Mouse (Mus musculus): ENCODE results near the gene Ciz1. TPM values are rescaled to one million over a fixed set of nuclear protein-coding genes. Genes with fewer than 3 reads are reported as not detected.
A peak's percentile ranks its signal among the peaks of the same experiment; 100 is the strongest.
"Not testable (repeated sequence)": the region's sequence is repeated elsewhere in the genome, so short reads cannot be mapped to it uniquely, and the experiment has no call there.

Ciz1 gene
- polyA plus RNA-seq, 1 experiment from 2014 or later: 59.1 TPM

GRCm38 (mm10) chr2:32354336-32354895 lies 2.3 kb downstream of the Ciz1 start:
- H3K27ac ChIP-seq: no peak overlapping the region
- H3K4me2 ChIP-seq: no peak overlapping the region
- peaks cover 33% of the 10 kb centered on the region for H3K27me3 ChIP-seq
- ATAC-seq (ENCODE audit: low FRiP score): no peak
- H3K36me3 ChIP-seq (replicated peaks): no peaks in the 10 kb centered on the region
- peaks cover 26% of the 10 kb centered on the region for H3K4me1 ChIP-seq
- H3K9me3 ChIP-seq: no peaks in the 10 kb centered on the region
- no peak overlapping the region for H3K4me3 ChIP-seq (replicated peaks)
- H3K9ac ChIP-seq: no peak overlapping the region
- WGBS: 88% methylated on average over 3 of the region's 3 CpGs

GRCm38 (mm10) chr2:32356216-32356615 lies 4.1 kb downstream of the Ciz1 start:
- ATAC-seq (ENCODE audit: low FRiP score): no peak
- H3K27me3 ChIP-seq: peaks cover 26% of the 10 kb centered on the region
- no peaks in the 10 kb centered on the region for H3K36me3 ChIP-seq (replicated peaks)
- H3K4me2 ChIP-seq: no peak overlapping the region
- peaks cover 26% of the 10 kb centered on the region for H3K4me1 ChIP-seq
- H3K9me3 ChIP-seq: no peaks in the 10 kb centered on the region
- H3K27ac ChIP-seq: no peak overlapping the region
- 82% methylated on average over 10 of the region's 10 CpGs for WGBS
- no peak overlapping the region for H3K4me3 ChIP-seq (replicated peaks)
- no peak overlapping the region for H3K9ac ChIP-seq

- Histone ChIP-seq H3K36me3 (replicated peaks) (no peaks in the 10 kb centered on the region), H3K4me3 (replicated peaks) (no peak overlapping the region), H3K27me3 (peaks cover 20% of the 10 kb centered on the region), H3K4me2 (no peak overlapping the region), H3K9ac (no peak overlapping the region), H3K4me1 (peaks cover 21% of the 10 kb centered on the region), H3K9me3 (no peaks in the 10 kb centered on the region), H3K27ac (no peak overlapping the region)
- no peak for ATAC-seq (ENCODE audit: low FRiP score)
- WGBS: 84% methylated on average over 3 of the region's 3 CpGs
Observed at GRCm38 (mm10) chr2:32357710-32358109, 5.6 kb downstream of the Ciz1 start.

DNA sequence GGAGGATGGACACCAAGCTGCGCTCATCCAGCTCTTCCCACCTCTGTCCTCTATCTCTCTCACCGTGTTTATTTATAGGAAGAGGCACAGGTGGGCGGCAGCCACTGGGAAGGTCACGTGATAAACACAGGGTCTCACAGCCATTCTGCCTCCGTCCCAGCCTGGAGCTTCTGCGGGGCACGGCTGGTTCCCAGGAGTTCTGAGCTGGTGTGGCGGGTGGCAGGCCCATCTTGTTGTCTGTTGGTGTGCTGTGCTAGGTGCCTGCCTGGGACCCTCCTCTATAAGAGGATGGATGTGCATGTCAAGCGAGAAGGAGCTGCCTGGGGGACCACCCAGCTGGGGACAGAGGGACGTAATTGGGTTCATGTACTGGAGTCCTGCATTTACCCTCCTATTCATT lies 6.3 kb downstream of the Ciz1 start:
- Histone ChIP-seq H3K27me3 (peaks cover 19% of the 10 kb centered on the region), H3K4me3 (replicated peaks) (no peak overlapping the region), H3K9ac (no peak overlapping the region), H3K9me3 (no peaks in the 10 kb centered on the region), H3K4me2 (no peak overlapping the region), H3K36me3 (replicated peaks) (no peaks in the 10 kb centered on the region), H3K27ac (no peak overlapping the region), H3K4me1 (peaks cover 18% of the 10 kb centered on the region)
- no peak for ATAC-seq (ENCODE audit: low FRiP score)
- 70% methylated on average over 10 of the region's 10 CpGs for WGBS

DNA sequence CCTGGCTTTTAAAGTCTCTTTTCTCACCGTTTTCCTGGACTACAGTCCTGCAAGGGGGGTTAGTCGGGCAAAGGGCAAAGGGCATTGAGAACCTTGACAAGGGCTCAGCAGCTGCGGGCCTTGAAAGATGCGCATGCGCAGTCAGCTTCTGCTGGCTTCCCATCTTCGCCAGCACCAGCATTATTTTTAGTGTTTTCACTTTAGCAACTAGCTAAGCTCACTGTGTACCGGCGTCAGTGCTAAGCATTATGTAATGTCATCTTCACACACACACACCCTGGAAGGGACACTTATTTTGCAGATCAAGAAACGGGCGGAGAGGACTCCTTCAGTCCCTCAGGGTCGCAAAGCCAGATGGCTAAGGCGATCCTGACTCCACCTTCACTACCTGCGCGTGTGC lies 8.6 kb downstream of the Ciz1 start:
- no peak overlapping the region for H3K27ac ChIP-seq
- peaks cover 30% of the 10 kb centered on the region for H3K4me1 ChIP-seq
- peak overlapping the region; percentile 35 for H3K4me3 ChIP-seq (replicated peaks)
- peaks cover 19% of the 10 kb centered on the region for H3K27me3 ChIP-seq
- H3K36me3 ChIP-seq (replicated peaks): peaks cover 7% of the 10 kb centered on the region; the same call in 1 of the 2 replicates
- no peaks in the 10 kb centered on the region for H3K9me3 ChIP-seq
- 0 out of 2 replicates have a peak overlapping the region, but pooled peaks have one; percentile 33 for H3K9ac ChIP-seq
- H3K4me2 ChIP-seq: peak overlapping the region; percentile 65
- no peak; the same call in 1 of the 2 replicates for ATAC-seq (ENCODE audit: low FRiP score)
- 5% methylated on average over 14 of the region's 14 CpGs for WGBS

GRCm38 (mm10) chr2:32361437-32361836 lies 9.3 kb downstream of the Ciz1 start:
- WGBS: 2% methylated on average over 24 of the region's 24 CpGs
- H3K4me2 ChIP-seq: peak overlapping the region; percentile 65
- H3K27ac ChIP-seq: no peak overlapping the region
- peak overlapping the region; percentile 35 for H3K4me3 ChIP-seq (replicated peaks)
- H3K4me1 ChIP-seq: peaks cover 30% of the 10 kb centered on the region
- no peaks in the 10 kb centered on the region for H3K9me3 ChIP-seq
- peaks cover 15% of the 10 kb centered on the region for H3K27me3 ChIP-seq
- ATAC-seq (ENCODE audit: low FRiP score): peak; percentile 62
- H3K9ac ChIP-seq: peak overlapping the region; percentile 49
- peaks cover 9% of the 10 kb centered on the region; the same call in 1 of the 2 replicates for H3K36me3 ChIP-seq (replicated peaks)

DNA sequence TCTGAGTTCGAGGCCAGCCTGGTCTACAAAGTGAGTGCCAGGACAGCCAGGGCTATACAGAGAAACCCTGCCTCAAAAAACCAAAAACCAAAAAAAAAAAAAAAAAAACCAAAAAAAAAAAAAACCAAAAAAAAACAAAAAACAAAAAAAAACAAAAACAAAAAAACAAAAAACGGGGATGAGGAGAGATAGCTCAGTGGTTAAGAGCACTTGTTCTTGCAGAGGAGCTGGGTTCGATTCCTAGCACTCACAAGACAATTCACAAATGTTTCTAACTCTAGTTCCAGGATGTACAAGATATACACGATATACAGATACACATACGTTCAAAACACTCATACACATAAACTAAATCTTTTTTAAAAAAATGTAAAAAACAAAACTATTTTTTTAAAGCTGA lies 10.1 kb downstream of the Ciz1 start:
- Histone ChIP-seq H3K4me1 (peaks cover 30% of the 10 kb centered on the region), H3K4me2 (peak overlapping the region; percentile 89), H3K4me3 (replicated peaks) (peak overlapping the region; percentile 81), H3K36me3 (replicated peaks) (peaks cover 15% of the 10 kb centered on the region), H3K27me3 (peaks cover 14% of the 10 kb centered on the region), H3K9ac (peak overlapping the region; percentile 90; the same call in 1 of the 2 replicates)
- ATAC-seq (ENCODE audit: low FRiP score); H3K9me3 ChIP-seq; H3K27ac ChIP-seq: not testable (repeated sequence)
- WGBS: 52% methylated on average over 5 of the region's 5 CpGs

GRCm38 (mm10) chr2:32362817-32363340 lies 10.8 kb downstream of the Ciz1 start:
- ATAC-seq (ENCODE audit: low FRiP score): peak; percentile 86
- H3K4me2 ChIP-seq: peak overlapping the region; percentile 89

DNA sequence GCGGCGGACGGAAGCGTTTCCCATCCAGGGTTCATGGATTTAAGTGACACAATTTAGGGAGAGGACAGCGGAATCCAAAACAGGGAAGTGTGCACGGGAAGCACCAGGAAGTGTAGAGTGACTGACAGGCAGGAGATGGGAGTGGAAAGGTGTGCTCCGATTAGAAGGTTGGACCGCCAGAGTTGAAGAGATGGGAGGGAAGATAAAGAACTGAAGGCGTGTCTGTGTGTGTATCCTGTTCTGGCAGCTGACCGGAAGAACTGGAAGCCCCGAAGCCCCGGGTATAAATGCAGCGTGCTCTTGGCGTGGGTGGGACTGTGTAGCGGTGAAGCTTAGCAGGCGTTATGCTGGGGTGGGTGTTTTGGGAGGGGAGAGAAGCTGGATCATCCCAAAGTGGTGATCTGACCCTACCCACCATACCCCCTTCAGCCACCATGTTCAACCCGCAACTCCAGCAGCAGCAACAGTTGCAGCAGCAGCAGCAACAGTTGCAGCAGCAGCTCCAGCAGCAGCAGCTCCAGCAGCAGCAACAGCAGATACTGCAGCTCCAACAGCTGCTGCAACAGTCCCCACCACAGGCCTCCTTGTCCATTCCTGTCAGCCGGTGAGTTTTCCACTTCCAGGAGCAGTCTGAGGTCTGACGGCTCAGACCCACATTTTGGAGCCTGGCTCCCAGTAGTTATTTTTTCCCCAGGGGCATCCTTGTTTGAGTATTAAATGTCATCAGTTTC lies 11.4 kb downstream of the Ciz1 start:
- peak overlapping the region; percentile 90 for H3K9ac ChIP-seq
- H3K9me3 ChIP-seq: no peaks in the 10 kb centered on the region
- H3K4me2 ChIP-seq: peak overlapping the region; percentile 89
- 12% methylated on average over 19 of the region's 19 CpGs for WGBS
- H3K4me3 ChIP-seq (replicated peaks): peak overlapping the region; percentile 81
- H3K4me1 ChIP-seq: peaks cover 30% of the 10 kb centered on the region
- peak overlapping the region; percentile 83 for H3K27ac ChIP-seq
- ATAC-seq (ENCODE audit: low FRiP score): peak; percentile 18; the same call in 1 of the 2 replicates
- peaks cover 14% of the 10 kb centered on the region for H3K27me3 ChIP-seq
- peaks cover 26% of the 10 kb centered on the region for H3K36me3 ChIP-seq (replicated peaks)

More at GRCm38 (mm10) chr2:32362817-32363340, 10.8 kb downstream of the Ciz1 start:
- Histone ChIP-seq H3K36me3 (replicated peaks) (peaks cover 20% of the 10 kb centered on the region), H3K4me3 (replicated peaks) (peak overlapping the region; percentile 81), H3K27ac (peak overlapping the region; percentile 83), H3K4me1 (peaks cover 30% of the 10 kb centered on the region), H3K9ac (peak overlapping the region; percentile 90), H3K9me3 (no peaks in the 10 kb centered on the region), H3K27me3 (peaks cover 14% of the 10 kb centered on the region)
- under 1% methylated on average over 53 of the region's 53 CpGs for WGBS

- Histone ChIP-seq H3K36me3 (replicated peaks) (peaks cover 28% of the 10 kb centered on the region), H3K27ac (no peak overlapping the region), H3K9me3 (no peaks in the 10 kb centered on the region), H3K4me1 (peaks cover 30% of the 10 kb centered on the region), H3K4me2 (peak overlapping the region; percentile 89), H3K4me3 (replicated peaks) (peak overlapping the region; percentile 81), H3K9ac (no peak overlapping the region; the same call in 1 of the 2 replicates), H3K27me3 (peaks cover 14% of the 10 kb centered on the region)
- ATAC-seq (ENCODE audit: low FRiP score): no peak
- 86% methylated on average over 8 of the region's 8 CpGs for WGBS
Observed at GRCm38 (mm10) chr2:32364121-32364520, 12.0 kb downstream of the Ciz1 start.

- WGBS: 94% methylated on average over 5 of the region's 5 CpGs
- H3K4me1 ChIP-seq: peaks cover 15% of the 10 kb centered on the region
- H3K36me3 ChIP-seq (replicated peaks): peaks cover 60% of the 10 kb centered on the region
- H3K4me3 ChIP-seq (replicated peaks): no peak overlapping the region
- ATAC-seq (ENCODE audit: low FRiP score): no peak
- H3K4me2 ChIP-seq: no peak overlapping the region
- no peak overlapping the region for H3K27ac ChIP-seq
- H3K27me3 ChIP-seq: no peaks in the 10 kb centered on the region
- no peak overlapping the region for H3K9ac ChIP-seq
- no peaks in the 10 kb centered on the region for H3K9me3 ChIP-seq
Observed at GRCm38 (mm10) chr2:32367315-32367714, 15.2 kb downstream of the Ciz1 start.

DNA sequence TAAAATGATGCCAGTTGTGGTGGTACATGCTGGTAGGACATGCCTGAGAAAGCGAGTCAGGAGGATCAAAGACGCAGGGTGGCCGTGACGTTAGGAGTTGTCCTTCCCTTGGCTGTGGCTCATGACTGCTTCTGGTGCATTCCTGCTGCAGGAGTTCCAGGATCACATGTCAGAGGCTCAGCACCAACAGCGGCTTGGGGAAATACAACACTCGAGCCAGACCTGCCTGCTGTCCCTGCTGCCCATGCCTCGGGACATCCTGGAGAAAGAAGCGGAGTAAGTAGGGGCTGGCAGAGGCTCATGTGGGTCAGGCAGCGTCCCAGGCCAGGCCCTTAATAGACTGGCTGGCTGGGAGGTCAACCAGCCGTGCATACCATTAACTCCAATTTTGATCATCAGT lies 22.1 kb downstream of the Ciz1 start:
- Histone ChIP-seq H3K36me3 (replicated peaks) (peaks cover 99% of the 10 kb centered on the region), H3K4me2 (no peak overlapping the region), H3K4me1 (no peaks in the 10 kb centered on the region), H3K27me3 (no peaks in the 10 kb centered on the region), H3K4me3 (replicated peaks) (no peak overlapping the region), H3K9me3 (no peaks in the 10 kb centered on the region), H3K27ac (no peak overlapping the region), H3K9ac (no peak overlapping the region)
- ATAC-seq (ENCODE audit: low FRiP score): no peak
- WGBS: 91% methylated on average over 10 of the region's 10 CpGs
